Mouse (Mus musculus) cerebellum, adult (tissue): Measurements from ENCODE around the gene Ggt7.
"Not testable (repeated sequence)": the region's sequence is repeated elsewhere in the genome, so short reads cannot be mapped to it uniquely, and the experiment has no call there.

Source experiments
- ATAC-seq: cut with Nextera tagmentation; 2 replicates; pipeline ENCODE4 v1.9.2; 2017; ENCODE audit warnings: mild to moderate bottlenecking, moderate library complexity, mixed read lengths; ENCODE audit not compliant: insufficient number of reproducible peaks, low FRiP score, low TSS enrichment

Ggt7 gene

DNA sequence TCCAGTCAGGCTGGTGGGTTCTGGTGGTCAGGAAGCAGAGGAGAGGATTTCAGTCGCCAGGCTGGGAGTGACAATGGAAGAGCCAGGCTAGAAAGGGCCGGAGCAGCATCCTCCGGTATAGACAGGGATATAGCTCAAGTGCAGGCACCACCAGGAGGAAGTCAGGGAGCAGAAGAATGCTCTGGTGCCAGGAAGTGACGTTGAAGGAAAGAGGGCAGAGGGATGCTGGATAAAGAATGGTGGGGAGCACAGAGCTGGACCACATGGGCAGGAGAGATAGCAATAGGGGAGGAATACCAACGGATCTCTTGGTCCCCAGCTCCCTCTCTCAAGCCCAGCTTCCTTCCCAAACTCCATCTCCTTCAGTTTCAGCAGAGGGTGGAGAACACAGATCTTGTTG lies 4.5 kb downstream of the Ggt7 start:
- ATAC-seq = no peak

DNA sequence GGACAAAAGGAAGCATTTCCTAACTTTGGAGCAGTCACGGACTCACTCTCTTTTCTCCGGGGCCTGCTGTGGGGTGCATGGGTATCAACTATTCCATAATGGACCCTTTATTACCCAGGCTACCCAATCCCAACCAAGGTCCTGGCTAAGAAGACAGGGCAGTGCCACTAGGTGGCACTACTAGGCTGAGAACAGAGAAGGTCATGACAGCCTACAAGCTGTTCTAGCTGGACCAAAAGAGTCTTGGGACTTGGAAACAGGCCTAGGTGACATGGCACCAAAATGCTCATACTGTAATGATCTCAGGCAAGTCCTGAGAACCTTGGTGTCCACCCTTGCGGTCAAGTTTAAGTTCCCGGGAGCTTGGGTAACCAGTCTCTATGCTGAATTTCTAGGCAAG lies 5.6 kb downstream of the Ggt7 start:
- ATAC-seq = peak; percentile 34; the same call in 1 of the 2 replicates

DNA sequence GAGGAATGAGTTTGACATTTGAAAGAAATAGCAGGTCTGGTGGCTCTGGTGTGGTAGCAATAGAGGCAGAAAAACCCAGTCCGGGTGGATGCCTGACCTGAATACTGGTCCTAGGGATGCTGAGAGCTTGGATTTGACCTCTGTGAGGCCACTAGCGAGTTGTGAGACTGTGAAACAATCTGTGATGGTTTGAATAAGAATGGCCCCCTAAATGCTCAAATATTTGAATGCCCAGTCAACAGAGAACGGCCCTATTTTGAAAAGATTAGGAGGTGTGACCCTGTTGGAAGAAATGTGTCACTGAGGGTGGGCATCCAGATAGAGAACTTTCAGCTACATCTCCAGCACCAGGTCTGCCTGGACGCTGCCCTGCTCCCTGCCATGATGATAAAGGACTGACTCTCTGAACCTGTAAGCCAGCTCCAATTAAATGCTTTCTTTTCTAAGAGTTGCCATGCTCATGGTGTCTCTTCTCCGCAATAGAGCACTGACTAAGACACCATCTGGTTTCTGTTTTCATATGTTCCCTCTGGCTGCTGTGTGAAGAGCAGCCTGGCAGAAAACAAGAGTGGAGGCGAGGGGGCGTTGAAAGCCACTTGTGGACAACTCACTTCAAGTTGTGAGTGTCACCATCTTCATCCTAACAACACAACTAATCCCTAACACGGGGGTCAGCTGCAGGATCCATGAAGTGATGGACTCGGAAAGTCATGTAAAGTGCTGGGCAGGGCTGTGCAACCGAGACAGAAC lies 10.1 kb downstream of the Ggt7 start:
- ATAC-seq = no peak

DNA sequence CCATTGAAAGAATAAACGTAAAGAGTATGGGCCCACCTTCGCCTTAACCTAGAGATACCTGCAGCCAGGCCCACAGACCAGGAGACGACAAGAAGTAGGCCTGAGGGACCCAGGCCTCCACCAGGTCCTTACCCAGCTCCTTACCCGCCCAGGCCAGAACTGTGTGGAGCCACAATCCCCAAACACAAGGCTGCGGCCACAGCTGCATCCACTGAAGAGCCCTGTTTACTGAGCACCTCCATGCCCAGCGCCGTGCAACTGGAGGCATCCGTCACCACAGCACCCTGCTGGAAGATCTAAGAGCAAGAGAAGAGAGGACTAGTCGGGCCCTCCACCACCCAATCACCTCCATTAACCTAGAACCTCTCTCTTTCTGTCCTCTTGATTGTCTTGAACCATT lies 12.2 kb downstream of the Ggt7 start:
- ATAC-seq = no peak

DNA sequence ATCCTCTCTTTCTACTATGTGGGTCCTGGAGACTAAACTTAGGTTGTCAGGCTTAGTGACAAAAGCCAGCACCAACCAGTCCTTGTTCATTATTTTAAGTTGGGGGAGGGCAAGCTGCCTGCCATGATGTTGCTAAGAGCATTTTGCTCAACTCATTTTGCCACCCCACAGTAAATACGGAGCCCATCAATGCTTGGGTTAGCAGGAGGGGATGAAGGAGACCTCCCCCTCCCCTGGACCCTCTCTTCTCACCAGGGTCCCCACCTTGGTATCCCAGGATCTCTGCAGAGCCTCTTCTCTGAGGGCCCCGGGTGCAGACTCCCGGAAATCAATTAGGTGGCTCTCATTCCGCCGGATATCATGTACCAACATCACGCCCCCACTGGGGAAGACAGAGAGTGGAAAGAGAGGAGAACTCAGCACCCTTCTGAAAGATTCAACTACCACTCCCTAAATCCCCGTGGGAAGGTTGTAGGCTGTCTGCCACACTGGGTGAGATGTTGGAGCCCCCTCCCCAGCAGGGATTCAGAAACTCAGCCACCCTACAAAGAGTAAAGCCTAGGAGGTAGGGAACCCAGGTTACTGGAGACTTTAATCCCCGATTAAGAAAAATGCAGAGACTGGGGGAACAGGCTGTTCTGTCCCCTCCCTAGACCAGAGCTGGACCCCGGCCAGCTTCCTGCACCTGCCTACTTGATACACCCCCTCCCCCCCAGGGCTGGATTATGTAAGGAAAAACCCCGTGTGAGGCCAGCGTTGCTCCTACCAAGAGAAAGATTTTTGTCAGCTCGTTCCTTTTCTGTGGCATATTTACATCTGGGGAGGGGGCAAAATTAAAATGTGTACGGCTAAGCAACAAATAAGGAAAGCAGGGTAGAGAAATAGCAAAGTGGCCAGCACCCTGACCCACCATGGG lies 13.3 kb downstream of the Ggt7 start:
- ATAC-seq = no peak

DNA sequence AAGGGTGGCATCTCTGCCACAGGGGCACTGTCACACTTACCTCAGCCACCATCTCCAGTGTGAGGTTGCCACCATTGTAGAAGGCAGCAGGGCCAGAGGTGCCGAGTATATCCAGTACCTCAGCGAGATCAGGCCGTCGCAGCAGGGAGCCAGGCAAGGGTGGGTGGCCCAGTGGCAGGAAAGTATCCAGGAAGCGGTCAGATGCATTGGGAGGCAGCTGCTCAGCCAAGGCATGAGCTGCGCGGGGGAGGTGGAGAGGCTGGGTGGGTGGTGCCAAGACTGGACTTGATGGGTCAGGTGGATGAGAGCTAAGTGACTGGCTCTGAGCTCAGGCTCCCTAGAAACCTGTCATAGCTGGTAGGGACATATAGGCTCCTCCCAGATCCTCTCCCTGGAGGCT lies 15.4 kb downstream of the Ggt7 start:
- ATAC-seq = no peak

DNA sequence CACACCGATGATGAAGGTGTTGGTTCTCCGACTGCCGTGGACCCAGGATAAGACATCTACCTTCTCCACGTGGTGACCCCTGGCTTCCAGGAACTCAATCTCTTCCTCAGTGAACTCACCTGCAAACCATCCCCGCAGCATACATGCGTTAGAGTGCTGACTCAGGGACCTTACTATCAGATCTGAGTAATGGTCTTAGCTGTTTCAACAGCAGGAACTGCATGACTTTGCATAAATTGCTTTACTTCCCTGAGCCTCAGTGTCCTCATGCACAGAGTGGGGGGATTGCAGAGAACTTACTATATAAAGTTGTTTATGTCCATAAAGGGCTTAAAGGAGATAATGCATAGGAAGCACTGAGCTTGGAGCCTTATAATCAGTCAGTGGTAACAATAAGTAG lies 27.0 kb downstream of the Ggt7 start:
- no peak for ATAC-seq

DNA sequence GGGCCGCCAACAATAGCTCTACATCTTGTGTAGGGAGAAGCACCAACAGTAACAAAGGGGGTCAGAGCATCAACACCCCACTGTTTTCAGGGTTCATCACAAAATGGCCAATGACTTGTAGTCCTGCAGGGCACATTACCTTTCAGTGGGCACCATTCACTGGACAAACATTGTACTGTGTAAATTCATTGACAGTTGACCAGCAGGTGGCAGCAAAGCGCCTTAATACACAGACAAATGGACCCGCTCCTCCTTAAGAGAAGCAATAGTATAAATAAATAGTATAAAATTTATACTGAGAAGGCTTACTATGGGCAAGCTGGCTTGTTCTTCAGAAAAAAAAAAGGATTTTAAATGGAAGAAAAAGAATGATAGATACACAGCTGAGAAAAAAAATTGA lies 36.0 kb downstream of the Ggt7 start:
- no peak for ATAC-seq

DNA sequence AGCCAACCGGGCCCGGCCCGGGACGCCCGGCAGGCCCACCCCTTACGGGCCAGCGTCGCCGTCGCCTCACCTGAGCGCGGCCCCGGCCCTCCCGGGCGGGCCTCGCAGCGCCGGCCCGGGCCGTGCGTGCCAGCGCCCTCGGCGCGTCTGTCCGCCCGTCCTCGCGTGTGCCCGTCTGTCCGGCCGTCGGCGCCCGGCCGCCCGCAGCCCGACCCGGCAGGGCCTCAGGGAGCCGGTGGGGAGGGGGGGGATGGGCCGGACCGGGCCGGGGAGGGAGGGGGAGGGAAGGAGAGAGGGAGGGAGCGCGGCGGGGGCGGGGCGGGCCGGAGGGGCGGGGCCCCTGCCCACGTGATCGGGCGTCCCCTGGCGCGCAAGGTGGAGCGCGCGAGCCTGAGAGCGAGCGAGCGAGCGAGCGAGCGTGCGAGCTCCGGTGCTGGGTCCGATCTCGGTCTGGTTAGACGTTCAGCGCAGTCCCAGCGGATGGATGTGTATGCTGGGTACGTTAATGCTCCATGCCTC lies 44.4 kb downstream of the Ggt7 start, which contains the start of gene Ncoa6:
Gene Ncoa6, minus strand, starts transcription at position 325 of the 519 bp plus-strand sequence.
- ATAC-seq = peak; percentile 76; the same call in 1 of the 2 replicates

DNA sequence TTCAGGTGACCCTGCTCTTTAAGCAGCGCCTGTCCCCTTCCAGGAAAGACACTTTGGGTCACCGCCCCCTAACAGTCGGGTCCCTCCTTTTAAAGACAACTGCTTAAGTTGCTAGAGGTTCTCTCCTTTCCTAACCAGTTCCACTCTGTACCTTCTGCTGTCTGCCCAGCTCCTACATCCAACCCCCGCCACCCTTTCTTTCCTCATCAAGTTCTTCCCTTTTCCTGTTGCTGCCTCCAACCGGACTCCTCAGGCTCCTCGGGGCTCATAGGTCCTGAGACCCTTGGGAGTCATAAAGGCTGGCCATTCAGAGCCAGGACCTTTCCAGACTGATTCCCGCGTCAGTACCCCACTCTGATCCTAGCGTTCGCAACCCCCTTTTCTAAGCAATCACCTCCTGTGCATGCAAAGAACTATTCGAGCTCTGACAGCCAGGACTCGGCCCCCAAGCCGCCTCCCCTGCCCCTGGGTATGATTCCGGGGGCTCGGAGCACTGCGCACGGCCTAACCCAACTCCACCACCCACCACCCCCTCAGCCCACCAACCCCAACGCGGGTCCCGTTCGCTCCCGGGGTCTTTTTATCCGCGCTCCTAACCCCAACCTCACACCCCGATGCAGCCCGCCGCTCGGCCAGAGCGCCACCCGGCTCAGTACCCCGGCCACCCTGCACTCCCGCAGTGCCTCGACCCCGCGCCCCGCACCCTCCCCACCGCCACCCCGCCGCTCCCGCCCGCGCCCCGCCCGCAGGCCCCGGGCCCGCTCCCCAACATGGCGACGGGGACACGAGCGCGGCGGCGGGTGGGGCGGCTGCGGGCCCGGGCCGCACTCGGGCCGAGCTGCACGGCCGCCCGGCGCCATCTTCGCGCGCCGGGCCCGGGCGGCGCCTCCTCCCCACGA lies 45.1 kb downstream of the Ggt7 start:
- peak; percentile 34; the same call in 1 of the 2 replicates for ATAC-seq

DNA sequence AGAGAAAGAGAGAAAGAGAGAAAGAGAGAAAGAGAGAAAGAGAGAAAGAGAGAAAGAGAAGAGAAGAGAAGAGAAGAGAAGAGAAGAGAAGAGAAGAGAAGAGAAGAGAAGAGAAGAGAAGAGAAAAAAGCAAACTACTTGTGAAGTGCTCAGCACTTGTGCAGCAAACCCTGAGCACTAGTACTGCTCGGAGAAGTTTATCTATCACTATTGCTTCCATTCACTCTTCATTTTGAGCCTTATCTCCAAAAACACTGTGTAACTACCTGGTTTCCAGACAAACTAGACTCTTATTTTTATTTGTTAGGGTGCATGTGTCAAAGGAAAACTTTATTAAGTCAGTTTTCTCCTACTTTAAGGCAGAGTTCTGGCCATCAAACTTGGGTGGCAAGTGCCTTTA lies 51.2 kb downstream of the Ggt7 start:
- no peak for ATAC-seq

DNA sequence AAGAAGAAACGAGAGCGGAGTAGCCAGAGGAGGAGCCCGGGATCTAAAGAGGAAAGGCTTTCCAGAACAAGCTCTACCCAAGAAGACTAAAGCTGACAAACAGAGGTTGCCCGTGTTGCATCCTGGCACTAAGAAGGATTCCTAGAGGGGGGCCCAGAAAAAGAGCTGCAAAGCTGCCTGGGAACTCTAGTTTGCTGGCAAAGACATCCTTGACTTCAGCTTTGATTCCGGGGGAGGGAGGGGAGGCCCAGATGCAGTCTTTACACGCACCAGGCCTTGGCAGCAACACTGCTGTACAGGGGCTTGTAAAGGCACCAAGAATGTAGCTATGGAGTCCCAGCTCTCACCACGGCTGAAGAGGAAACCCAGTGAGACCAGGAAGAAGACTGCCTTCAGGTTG lies 64.4 kb downstream of the Ggt7 start:
- ATAC-seq = no peak

DNA sequence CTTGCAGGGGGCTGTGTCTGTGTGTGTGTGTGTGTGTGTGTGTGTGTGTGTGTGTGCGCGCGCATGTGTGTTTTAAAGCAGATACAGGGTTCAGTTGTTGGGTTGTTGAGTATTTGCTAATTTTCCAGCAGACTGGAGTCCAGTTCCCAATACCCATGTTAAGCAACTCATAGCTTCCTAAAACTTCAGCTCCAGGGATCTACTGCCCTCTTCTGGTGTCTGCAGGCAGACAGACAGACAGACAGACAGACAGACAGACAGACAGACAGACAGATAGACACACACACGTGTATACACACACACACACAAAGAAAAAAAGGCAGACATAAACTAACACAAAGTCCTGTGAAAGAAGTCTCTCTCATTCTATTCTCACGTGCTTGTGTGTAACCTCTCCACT lies 66.8 kb downstream of the Ggt7 start:
- ATAC-seq = no peak

DNA sequence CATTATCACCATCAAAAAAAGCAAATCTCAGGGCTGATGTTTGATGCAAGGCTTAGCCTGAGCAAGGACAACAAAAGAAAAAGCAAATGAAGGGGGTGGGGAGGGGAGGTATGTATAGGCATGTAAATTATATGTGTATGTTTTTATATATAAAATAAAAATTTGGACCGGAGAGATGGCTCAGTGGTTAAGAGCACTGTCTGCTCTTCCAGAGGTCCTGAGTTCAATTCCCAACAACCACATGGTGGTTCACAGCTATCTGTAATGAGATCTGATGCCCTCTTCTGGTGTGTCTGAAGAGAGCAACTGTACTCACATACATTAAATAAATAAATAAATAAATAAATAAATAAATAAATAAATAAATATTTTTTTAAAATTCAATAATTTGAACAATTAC lies 70.1 kb downstream of the Ggt7 start:
- not testable (repeated sequence) for ATAC-seq

DNA sequence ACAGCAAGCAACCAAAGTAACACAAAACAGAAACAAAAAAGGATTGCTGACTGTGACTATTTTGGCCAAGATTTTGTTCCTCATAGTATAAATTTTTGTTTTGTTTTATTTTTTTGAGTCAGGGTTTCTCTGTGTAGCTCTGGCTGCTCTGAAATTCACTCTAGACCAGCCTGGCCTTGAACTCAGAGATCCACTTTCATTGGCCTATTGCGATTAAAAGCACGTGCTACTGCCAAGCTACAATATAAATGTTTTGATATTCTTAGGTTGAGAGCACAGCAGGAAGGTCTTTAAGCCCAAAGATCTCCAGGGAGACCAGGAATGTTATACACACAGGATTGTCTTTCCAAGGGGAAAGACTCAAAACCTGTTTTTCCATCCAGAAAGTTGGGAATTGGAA lies 74.6 kb downstream of the Ggt7 start:
- no peak for ATAC-seq

DNA sequence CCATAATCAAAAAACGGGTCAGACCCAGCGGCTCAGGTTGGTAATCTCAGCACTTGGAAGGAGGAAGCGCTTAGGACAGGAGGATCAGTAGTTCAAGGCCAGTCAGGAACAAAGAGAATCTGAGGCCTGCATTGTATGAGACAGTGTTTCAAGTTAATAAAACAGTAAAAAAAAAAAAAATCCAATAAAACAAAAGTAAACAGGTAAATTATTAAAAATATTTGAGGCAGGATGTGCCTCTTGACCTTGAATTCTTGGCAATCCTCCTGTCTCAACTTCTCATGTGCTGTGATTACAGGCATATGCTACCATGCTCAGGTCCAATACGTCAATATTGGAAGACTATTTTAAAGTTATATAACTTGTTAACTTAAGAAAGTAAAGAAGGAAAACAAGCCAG lies 75.1 kb downstream of the Ggt7 start:
- ATAC-seq = no peak
